Mouse (Mus musculus): Measurements from ENCODE around the gene Ttc39d.

GRCm38 (mm10) chr17:80255208-80255607, 47.9 kb downstream of the Ttc39d start:
- TF ChIP-seq POLR2A (IDR thresholded peaks at IDR 0.05; ENCODE audit: low read depth, low read length): no peak
- no peak for TF ChIP-seq CTCF (conservative IDR thresholded peaks at IDR 0.05 in 1 of 2, IDR thresholded peaks at IDR 0.05 in 1 of 2; ENCODE audit: low read depth in 2 of 2, low read length in 2 of 2)
- no peak for TF ChIP-seq EP300 (IDR thresholded peaks at IDR 0.05; ENCODE audit: low read length)
- TF ChIP-seq MAFK (IDR thresholded peaks at IDR 0.05; ENCODE audit: insufficient replicate concordance, low read length): no peak
- TF ChIP-seq POLR2AphosphoS2 (IDR thresholded peaks at IDR 0.05; ENCODE audit: low read depth, low read length): no peak
- TF ChIP-seq USF2 (conservative IDR thresholded peaks at IDR 0.05; ENCODE audit: low read depth, low read length): no peak
- no peak for TF ChIP-seq UBTF (IDR thresholded peaks at IDR 0.05; ENCODE audit: low read depth, low read length)

All from CH12.LX (cell line).